Mouse (Mus musculus) yolk sac, embryonic 10.5 days (tissue): ENCODE measurements around the gene Otx2.

Source experiments
- DNase-seq: peaks from one replicate; pipeline ENCODE4 v3.0.0-alpha.2; 2017; ENCODE audit warnings: low spot score

The Otx2 gene

DNA sequence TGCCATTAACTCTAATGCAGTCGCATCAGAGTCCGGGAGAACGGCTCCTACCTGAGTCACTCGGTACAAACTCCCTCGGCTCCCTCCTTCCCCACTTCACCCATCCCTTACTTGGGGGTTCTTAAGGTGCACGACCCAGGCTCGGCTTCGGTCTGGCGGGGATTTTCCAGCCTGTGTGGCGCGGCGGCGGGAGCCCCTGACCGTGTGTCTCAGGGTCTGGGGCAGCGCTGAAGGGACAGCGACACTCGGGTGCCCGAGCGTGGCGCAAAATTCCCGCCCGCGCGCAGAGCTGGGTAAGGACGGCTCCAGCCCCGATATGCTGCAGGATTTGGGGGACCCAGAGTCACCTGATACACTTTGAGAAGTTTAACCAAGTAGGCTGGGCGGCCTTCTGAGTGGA is at the start of gene Otx2:
Otx2 (minus strand) TSS at position 279 of the 400 bp plus-strand sequence.
- DNase-seq = no peak

DNA sequence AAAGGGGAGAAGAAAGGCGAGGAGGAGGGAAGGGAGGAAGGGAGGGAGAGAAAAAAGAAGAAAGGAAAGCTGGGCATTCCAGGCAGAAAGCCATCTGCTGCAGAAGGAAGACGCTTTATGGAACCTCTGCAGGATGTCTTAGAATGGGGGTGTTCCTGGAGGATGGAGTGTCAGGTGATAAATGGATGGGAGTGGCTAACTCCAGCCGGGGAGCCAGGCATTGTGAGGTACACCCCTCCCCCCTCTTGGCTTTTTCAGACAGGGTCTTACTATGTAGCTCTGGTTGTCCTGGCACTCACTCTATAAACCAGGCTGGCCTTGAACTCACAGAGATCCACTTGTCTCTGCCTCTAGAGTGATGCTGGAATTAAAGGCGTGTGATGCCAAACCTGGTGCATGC is 49.1 kb upstream of the Otx2 start:
- no peak for DNase-seq

DNA sequence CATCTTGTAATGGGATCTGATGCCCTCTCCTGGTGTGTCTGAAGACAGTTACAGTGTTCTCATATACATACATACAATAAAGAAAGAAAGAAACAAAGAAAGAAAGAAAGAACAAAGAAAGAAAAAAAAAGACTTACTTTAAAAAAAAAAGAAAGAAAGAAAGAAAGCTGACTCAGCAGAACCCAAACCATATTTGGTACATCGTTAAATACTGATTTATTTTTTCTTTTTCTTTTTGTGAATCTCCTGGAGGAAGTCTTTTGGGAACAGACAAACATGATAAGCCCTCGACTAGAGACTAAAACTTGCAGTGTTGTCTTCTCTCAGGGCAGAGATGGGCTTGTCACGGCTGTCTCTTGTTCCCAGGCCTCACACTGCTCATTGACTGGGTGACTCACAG is 45.7 kb upstream of the Otx2 start:
- no peak for DNase-seq

DNA sequence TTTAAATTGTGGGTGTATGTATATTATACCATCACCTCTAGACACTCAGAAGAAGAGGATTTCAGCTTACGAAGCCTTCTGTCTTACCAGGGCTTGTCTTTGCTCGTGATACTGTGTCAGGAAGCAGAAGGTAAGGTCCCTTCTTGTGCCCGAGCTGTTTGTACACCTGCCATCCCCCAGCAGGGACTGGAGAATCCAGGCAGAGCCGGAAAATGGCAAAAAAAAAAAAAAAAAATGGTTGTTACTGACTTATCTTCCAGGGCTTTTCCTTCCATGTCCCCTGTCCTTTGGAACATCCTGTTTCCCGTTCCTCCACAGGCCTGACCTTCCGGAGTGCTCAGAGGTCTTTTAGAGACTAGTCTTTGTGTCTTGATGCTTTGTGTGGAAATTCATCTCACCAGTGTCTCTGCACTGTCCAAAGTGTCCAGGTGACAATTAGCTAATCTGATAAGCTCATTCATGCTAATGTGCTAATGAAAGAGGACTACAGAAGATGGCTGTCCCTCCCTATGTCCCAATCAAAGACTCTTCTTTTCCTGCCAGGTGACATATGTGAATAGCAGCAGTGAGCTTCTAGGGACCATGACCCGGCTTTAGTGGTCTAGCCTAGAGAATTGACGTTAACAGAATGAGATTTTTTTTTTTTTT is 44.1 kb upstream of the Otx2 start:
- DNase-seq = no peak

DNA sequence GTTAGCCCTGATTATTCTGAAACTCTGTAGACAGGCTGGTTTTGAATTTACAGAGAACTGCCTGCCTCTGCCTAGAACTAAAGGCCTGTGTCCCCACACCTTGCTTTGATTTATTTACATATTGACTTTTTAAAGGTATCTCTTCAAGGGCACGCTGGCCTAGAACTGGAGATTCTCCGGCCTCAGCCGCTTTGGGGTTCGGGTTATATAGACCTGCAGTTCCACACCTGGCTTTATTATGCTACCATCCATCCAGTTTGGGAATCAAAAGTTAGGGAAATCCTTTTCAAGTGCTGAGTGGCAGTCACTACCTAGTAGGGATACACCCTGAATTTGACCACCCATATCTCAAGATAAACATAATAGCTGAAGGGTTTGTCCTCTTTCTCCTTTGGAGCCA is 42.8 kb upstream of the Otx2 start:
- no peak for DNase-seq

DNA sequence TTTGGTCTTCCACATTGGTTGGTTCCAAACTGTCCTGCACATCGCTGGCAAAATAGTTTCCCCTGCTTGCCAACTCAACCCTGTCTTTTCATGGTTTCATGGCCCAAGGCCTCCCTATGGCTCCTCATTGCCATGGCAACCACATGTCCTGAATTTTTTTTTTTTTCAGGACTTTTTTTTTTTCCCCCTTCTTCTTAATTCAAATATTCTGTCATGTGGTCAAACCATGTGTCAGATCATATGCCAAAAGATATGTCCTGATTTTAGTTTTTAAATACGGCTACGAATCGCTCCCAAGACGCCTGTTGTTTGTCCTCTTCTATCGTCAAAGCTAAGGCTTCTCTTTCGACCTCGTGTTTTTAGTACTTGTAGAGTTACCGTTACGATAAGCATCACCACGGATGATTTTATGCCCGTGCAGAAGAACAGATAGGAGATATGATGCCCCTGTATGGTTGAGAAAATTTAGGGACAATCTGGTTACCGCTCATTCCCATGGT is 37.3 kb upstream of the Otx2 start:
- DNase-seq = no peak

DNA sequence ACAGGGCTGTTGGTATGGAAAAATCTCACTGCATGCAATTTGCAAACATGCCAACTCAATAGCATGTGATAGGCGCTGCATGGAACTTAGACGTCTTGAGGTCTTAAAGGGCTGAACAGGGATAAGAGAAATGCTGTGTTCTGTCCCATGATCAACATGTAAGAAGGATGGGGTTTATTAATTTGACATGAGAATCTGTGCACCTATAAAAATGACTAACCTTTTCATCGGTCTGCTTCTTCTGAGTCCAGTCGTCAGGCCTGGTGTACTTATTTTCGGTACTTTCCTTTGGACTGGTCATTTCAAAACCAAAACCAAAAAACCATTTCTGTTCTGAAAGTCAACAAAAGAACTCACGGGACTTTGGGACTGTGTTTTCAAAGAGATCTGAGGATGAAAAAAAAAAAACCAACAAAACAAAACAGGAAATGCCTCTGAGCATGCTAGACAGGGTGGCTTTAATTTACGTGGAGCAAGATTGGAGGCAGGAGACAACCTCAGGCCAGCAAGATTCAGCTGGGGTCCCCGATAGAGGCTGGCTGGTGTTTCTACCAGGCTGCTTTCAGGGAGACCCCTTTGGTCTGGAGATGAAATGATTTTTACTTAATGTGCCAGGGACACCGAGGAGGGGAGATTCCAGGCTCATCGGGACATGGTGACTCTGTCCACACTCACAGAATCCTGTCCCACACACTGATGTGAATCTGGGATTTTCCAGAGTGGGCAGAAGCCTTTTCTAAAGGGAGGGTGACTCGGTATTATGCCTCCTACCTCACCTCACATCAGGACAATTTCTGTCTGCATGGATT is 36.6 kb upstream of the Otx2 start:
- DNase-seq = no peak

DNA sequence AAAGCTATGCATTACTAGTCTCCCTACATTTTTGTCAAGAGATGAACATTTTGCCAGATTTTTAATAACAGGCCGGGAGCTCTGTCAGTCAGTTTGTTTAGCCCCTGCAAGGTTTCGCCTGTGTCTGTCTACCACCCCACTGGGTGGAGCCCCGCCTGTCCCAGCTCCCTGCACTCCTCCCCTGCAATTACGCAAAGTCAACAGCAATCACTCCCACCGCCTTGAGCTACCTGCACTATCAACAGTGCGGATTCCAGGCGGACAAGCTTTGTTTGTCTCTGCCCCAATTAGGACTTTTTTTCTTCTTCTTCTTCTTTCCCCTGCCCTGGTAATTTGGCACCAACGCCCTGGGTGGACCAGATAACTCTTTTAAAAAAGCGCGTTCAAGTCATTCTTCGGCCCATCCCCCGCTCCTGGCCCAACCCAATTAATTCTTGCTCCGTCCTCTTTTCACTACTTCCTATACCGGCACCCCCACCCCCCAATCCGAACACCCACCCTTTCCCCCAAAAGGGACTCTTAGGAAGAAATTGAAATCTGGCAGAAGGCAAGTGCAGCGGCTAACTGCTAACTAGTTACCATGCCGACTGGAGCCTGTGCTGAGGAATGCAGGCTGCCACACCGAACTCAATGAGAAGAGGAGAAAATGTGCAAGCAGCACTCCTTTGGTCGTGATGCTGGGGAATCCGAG is 35.9 kb upstream of the Otx2 start:
- peak; percentile 60 for DNase-seq

DNA sequence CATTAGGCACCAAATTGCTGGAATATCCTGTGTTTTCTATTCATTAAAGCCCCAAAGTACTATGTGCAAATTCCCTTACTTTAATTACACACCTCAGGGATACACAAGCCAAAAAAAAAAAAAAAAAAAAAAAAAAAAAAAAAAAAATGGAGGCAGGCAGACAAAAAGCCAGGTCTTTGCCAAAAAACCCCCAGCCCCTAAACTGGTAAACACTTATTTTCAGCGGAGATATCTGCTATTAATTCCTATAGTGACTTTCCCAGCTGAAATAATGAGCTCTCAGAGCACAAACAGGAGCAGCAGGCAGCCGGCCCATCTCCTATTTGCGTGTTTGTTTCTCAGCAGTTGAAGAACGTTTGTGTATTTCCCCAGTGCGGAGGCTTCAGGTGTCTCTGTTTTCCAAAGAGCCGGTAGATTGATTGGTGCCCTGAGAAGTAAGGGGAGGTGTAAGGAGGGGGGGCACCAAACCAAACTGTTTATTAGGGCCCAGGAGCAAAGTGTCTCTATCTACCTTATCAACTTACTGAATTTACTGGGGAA is 34.3 kb upstream of the Otx2 start:
- DNase-seq = no peak

DNA sequence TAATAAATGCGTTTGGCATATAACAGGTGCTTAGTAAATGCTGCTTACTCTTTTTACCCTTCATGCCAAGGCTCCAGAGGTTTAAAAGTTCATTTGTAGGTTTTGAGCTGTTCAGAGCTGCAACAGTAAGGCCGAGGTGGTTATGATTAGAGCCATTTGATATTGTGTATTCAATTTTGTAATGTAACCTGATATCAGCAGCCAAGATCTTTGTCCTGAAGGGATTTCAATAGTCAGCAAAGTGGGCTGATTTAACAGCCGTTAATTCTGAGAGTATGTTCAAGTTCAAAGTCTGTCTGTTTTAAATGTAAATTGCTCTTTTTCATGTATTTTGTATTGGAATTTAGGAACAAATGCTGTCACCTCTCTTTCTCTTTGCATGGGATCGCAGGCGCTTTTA is 33.8 kb upstream of the Otx2 start:
- no peak for DNase-seq

DNA sequence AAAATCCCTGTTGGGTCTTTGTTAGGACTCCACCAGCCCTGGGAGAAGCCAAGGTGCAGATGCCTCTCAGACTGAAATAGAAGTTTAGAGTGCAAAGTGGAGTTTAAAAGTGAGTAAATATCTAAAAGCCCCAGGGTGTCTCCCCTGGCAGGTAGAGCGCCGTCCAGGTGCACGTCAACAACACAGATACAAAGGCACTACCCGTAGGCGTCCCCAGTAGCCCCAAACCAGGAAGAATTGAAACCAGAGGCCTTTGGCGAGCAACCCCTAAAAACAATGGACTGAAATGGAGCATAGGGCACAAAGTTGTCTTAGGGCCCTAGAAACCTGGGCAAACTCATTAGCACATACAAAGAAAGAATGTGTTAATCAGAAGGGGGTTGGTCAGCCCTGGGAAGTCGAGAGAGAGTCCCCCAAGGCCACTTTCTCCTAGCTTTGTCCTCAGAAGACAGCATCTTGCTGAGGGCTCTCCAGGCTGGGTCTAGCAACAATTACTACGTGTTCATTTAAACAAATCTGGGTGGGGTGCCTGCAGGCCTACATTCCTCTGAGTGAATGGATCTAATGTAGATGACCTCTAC is 27.3 kb upstream of the Otx2 start:
- no peak for DNase-seq

DNA sequence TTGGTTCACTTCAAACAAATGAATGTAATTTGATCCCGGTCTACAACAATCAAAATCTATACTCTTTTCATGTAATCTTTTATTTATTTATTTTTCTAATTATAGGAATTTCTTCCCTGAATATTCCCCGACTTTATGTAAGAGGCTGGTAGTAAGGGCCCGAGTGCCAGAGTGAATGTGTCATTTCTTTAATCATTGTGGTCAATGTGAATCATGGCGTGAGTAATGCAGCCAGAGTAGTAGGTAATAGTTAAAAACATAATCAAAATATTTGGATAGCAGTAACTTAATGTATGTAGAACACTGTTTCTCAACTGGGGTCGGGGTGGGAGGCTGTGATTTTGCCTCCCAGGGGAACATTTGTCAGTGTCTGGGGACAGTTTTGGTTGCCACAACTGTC is 6.0 kb upstream of the Otx2 start:
- DNase-seq = no peak

DNA sequence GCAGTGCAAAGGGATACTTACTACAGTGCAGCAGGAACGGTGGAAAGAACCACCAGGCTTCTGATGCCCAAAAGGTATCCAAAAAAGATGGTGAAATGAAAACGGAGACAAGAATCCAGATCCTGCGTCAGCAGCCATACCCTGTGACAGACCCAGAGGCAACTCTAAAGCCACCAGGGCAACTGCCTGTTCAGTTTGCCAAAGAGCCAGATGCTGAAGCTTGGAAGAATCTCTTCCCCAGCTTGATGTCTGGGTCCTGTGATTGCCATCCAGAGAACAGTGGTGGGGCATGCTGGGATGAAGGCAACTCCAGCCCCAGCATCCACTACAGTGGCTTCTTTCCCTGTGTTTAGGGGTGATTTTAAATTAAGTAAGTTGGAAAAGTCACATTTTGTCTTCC is 5.1 kb upstream of the Otx2 start:
- DNase-seq = no peak

DNA sequence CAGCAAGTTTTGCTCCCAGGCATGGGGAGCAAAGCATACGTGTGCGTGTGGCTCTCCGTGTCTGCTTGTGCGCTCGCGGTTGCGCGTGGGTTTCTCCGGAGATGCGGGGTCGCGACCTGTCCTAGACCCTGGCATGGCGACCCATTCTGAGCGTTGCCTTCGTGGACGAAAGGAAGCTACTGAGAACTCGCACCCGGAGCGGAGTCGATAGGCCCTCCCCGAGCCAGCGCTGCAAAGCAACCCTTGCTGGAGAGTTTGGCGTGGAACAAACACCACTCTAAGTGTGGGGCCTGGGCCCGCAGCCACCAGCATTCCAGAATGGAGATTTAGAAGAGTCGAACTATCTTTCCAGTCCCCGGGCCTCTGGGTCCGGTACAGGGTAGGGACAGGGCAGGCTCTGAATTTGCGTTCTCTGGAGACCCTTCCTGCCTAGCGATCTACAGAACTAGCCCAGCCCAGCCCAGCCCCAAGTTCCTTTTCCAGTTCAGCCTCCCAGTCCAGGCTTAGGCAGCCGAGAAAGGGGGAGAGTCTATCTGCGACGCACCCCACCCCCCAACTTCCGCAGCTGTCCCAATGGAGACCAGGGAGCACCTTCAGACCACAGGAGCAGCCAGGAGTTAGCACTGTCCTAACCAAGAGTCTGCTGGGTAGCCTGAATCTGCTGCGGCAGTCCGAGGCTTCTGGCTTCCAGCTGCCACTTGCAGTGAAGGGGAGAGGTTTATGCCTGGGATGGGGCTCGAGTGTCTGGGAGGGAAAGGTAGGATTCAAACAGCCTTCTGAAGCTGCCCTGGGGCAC is 615 bp upstream of the Otx2 start:
- DNase-seq = no peak

DNA sequence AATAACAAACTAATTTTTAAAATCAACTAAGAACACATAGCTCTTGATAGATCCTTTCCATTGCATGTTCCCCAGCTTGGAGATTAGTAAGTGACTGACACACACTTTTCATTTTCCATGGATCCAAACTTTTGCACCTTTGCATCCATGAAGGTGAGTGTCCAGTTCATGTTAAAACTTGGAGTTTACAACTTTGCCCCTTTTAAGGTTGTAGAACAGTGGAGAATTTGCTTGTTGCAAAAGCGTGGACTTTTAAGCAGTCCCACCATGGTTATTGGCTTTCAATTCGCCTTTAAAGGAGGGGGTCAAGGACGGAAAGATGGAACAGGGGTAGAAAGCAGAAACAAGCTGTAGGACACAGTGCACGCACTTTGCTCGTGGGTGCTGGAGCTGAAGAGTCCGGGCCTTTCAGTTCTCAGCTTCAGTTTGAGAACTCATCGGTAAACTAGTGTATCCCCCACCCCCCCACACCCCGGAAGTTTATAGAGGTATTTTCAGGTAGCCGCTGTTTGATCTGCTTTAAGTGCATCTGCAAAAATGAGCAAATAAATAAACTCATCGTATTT is 925 bp downstream of the Otx2 start:
- DNase-seq = no peak

DNA sequence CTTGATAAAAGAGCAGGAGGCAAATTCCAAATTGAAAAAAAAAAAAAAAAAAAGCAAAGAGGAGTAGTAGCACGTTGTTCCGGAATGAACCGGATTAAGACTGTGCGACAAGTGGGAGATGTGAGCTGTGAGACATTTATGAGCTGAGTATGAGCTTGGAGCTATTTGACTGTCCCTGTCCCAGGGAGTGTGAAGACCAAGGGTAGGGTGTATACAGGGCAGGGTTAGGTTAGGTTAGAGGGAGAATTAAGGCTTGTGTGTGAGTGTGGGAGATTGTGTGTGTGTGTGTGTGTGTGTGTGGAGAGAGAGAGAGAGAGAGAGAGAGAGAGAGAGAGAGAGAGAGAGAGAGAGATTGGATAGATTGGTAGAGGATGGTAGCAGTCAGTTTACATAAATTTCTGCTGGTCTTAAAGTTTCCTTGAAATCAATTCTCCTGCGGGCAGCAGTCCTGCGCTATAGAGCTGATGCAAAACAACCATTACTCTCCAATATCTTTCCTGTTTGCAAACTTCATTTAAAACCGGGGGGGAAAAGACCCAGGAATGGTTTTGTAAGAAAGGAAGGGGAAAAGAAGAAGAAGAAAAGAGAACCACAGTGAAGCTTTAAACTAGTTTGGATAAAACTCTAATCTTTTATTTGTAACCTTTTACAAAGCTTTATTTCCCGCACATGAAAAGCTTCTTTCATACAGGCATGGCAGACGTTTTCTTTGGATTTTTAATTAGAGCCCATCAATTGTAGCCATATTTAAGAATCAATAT is 2.0 kb downstream of the Otx2 start:
- no peak for DNase-seq

DNA sequence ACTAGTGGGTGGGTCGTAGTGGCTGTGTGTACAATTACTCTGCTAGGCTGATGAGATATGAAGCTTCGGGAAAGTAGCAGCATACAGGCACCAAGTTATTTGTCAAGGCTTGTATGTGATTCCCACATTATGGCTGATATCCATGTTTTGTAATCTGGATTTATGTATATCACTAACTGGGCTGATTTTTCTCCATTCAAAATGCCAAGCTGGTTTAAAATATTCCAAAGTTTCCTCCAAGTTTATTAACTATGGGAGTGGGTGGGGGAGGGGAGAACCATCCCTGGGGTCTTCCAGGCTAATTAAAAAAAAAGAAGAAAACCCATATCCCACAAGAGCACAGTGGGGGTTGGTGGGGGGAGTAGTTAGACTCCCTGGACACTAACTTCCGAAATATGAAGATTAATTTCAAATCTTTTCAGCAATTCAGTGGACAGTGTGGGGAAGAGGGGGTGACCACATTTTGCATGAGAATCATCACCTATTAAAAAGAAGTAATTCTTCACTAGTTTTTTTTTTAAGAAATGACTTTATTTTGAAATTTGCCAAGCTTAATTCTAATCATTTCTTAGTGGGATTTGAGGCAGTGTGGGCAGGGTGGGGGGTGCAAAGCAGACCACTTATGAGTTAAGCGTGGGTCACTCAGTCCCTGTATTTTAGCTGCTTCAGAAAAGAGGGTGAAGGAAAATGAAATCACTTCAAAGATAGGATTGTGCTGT is 2.7 kb downstream of the Otx2 start:
- no peak for DNase-seq

DNA sequence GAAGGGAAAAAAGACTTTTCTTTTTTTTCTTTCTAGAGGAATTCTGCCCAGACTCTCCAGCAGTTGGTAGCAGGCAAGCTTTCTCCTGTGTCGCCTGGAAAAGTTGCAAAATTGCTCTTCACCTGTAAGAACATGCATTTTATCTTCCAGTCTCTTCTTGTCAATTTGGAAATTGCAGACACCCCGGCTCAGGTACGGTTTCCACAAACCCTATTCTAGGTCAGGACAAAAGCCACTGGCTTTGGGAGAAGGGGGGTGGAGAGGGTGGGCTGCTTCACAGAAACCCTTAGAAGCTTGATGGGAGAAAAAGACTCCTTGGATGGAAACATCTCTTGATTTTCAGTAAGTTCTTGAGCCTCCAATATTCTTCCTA is 3.4 kb downstream of the Otx2 start:
- DNase-seq = no peak

DNA sequence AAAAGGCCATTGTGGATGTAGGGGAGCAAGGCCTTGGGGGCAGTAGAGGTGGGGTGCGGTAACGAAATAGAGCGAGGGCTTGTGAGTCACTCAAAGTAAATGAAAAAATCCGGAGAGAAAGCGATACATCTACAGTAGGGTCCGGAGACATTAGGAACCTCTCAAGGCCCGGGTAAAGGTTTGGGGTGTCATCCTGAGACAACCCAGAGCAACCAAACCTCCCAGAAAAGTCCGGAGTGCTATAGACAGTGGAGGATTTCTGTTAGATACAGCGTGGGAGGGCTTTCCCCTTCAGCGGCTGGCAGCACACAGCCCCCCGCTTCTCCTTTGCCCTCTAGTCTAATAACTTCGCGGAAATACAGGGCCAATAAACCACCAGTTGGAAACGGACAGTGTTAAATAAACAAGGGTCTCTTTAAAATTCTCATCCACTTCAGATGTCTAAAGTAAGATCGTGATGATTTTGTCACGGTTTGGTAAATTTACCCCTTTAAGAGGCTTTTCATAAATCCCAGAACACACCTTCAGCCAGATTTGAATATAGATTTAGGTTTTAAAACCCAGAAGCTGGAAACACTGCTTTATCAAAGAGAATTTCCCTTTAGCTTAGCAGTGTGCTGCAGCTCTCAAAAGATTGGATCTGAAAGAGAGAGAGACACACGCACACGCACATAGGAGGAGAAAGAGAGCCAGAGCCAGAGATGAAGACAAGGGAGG is 3.9 kb downstream of the Otx2 start:
- no peak for DNase-seq
